Mouse (Mus musculus) ES-E14 (cell line): ENCODE data around the gene St6galnac3.

ENCODE experiments used
- MAFK ChIP-seq: IDR thresholded peaks from 2 replicates; pipeline ENCODE4 v1.6.1; 2014; ENCODE audit warnings: mild to moderate bottlenecking, low read depth, low read length, inconsistent platforms; ENCODE audit not compliant: insufficient read depth
- ZNF384 ChIP-seq: IDR thresholded peaks from 2 replicates; pipeline ENCODE4 v1.6.1; 2012; ENCODE audit warnings: low read depth, low read length, inconsistent platforms

DNA sequence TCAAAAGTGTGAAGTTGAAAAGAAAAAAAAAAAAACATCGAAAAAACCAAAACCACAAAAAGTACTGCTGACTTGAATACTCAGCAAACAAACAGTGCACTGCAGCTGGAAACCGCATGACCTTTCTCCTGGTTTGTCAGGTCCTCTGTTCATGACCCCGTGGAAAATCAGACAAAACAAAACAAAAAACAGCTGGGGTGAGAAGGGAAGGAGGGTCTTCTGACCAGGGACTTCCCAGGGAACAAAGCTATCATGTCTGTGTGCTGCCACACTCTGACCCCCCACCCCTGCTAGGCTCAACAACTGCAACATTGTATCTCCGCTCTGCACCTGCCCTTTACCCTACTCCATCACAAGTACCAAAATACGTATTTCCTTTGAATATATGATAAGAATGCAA, 39.8 kb upstream of the St6galnac3 start:
- TF ChIP-seq MAFK (no peak), ZNF384 (no peak)
